Mouse (Mus musculus) embryonic facial prominence, embryonic 13.5 days (tissue): ENCODE results near the gene Rab11fip5. TPM values are rescaled to one million over a fixed set of nuclear protein-coding genes. Genes with fewer than 3 reads are reported as not detected.

Experiments
- ATAC-seq: fragments of 200-750 bp; cut with Nextera tagmentation; 2 replicates; pipeline ENCODE4 v1.8.0; 2017; ENCODE audit warnings: low read depth; ENCODE audit not compliant: insufficient number of reproducible peaks, insufficient read depth, low FRiP score, low TSS enrichment
- H3K27ac ChIP-seq: fragments of 300-500 bp; sonication (generic); 2 replicates; pipeline ENCODE4 v1.5.1; 2015; ENCODE audit warnings: moderate library complexity, mild to moderate bottlenecking, inconsistent platforms
- H3K27me3 ChIP-seq: fragments of 300-500 bp; sonication (generic); 2 replicates; pipeline ENCODE4 v1.6.1; 2015; ENCODE audit warnings: mild to moderate bottlenecking, inconsistent platforms
- H3K36me3 ChIP-seq: fragments of 300-500 bp; sonication (generic); 2 replicates; pipeline ENCODE4 v1.6.1; 2015; ENCODE audit warnings: mild to moderate bottlenecking, inconsistent platforms
- H3K4me1 ChIP-seq: fragments of 300-500 bp; sonication (generic); 2 replicates; pipeline ENCODE4 v1.6.1; 2015; ENCODE audit warnings: inconsistent platforms
- H3K4me2 ChIP-seq: fragments of 300-500 bp; sonication (generic); 2 replicates; pipeline ENCODE4 v1.6.1; 2015; ENCODE audit warnings: moderate library complexity, mild to moderate bottlenecking, inconsistent platforms
- H3K4me3 ChIP-seq: fragments of 300-500 bp; sonication (generic); 2 replicates; pipeline ENCODE4 v1.5.1; 2015; ENCODE audit warnings: mild to moderate bottlenecking, inconsistent platforms
- H3K9ac ChIP-seq: fragments of 300-500 bp; sonication (generic); 2 replicates; pipeline ENCODE4 v1.6.1; 2015; ENCODE audit warnings: mild to moderate bottlenecking, inconsistent platforms
- H3K9me3 ChIP-seq: fragments of 300-500 bp; sonication (generic); 2 replicates; pipeline ENCODE4 v1.6.1; 2016; ENCODE audit warnings: inconsistent platforms
- WGBS: fragments of 180-500 bp; shearing (Covaris S2); methylation state at CpG from one replicate; pipeline ENCODE4 v1.1.7; 2015; ENCODE audit warnings: mixed read lengths; 5-methylcytosine and 5-hydroxymethylcytosine counted together
- polyA plus RNA-seq: library from polyadenylated mRNA; unstranded; fragments of >200 nt; fragmentation: Nextera tagmentation; extraction: Ambion mirVana; gene quantifications from 2 replicates; pipeline ENCODE4 v1.2.1, GENCODE M21; 2015

The Rab11fip5 gene
- polyA plus RNA-seq, 1 experiment from 2014 or later, result 13.6 TPM

DNA sequence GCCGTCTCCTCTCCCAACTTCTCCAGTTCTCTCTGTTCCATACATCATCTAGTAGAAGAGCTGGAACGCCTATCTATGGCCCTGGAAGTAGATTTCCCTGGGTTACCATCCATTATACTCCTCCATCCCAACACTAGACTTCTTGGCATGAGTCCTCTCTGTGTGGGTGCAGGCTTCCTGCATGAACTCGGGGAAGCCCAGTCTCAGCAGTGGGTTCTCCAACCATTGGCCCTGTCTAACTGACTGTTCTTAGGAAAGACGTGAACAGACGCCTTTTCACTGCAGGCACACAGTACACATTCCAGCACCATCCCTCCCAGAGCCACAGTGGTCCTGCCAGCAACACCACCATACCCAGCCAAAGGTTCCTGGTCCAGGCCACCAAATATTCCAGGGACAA, 11.8 kb downstream of the Rab11fip5 start:
- ATAC-seq, result no peak
- 85% methylated on average over 5 of the region's 5 CpGs for WGBS

DNA sequence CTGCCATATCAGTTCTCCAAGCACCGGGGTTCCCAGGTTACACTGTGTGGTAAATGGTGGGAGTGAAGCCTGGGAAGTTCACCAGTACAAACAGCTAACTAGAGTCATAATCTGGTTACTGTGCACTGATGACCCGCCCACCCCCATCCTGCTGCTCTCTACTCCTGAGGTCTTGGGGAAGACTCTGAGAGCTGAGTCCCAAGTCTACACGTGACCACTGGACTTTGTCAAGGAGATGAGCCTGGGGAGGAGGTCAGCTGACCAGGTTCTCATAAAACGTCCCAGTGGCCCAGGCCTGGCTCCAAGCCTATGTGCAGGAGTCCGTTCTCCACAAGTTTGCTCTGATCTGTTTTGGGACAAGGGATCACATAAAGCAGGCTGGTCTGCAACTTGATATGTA, 14.1 kb downstream of the Rab11fip5 start:
- Histone ChIP-seq H3K4me1 (no peaks in the 10 kb centered on the region), H3K9me3 (no peaks in the 10 kb centered on the region), H3K4me2 (no peak overlapping the region), H3K27me3 (no peaks in the 10 kb centered on the region), H3K4me3 (no peak overlapping the region), H3K27ac (no peak overlapping the region), H3K36me3 (no peaks in the 10 kb centered on the region), H3K9ac (no peak overlapping the region)
- no peak for ATAC-seq
- 76% methylated on average over 5 of the region's 5 CpGs for WGBS

More for the DNA sequence above, 11.8 kb downstream of the Rab11fip5 start:
- Histone ChIP-seq H3K36me3 (no peaks in the 10 kb centered on the region), H3K4me1 (peaks cover 15% of the 10 kb centered on the region), H3K4me2 (no peak overlapping the region), H3K9ac (no peak overlapping the region), H3K27ac (no peak overlapping the region), H3K4me3 (no peak overlapping the region), H3K9me3 (no peaks in the 10 kb centered on the region), H3K27me3 (no peaks in the 10 kb centered on the region)

DNA sequence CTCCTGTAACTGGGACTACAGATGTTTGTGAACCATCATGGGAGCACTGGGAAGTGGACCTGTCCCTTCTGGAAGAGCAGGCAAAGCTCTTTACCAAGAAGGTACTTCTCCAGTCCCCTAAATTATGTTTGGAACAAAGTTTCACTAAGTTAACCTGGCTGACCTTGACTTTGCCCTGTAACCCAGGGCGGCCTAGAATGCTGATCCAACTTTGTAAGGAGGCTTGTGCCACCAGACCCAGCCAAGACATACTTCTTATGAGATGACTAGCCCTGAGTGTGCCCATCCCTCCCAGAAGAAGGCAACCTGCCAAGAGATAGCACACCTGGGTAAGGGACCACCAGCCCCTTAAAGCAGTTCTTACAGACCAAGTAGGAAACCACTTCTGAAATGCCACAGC, 15.6 kb downstream of the Rab11fip5 start:
- no peak overlapping the region for H3K9ac ChIP-seq
- no peak for ATAC-seq
- H3K4me1 ChIP-seq, result no peaks in the 10 kb centered on the region
- H3K36me3 ChIP-seq, result no peaks in the 10 kb centered on the region
- H3K27me3 ChIP-seq, result no peaks in the 10 kb centered on the region
- no peaks in the 10 kb centered on the region for H3K9me3 ChIP-seq
- 89% methylated on average over 1 of the region's 1 CpGs for WGBS
- H3K4me2 ChIP-seq, result no peak overlapping the region
- no peak overlapping the region for H3K4me3 ChIP-seq
- H3K27ac ChIP-seq, result no peak overlapping the region

DNA sequence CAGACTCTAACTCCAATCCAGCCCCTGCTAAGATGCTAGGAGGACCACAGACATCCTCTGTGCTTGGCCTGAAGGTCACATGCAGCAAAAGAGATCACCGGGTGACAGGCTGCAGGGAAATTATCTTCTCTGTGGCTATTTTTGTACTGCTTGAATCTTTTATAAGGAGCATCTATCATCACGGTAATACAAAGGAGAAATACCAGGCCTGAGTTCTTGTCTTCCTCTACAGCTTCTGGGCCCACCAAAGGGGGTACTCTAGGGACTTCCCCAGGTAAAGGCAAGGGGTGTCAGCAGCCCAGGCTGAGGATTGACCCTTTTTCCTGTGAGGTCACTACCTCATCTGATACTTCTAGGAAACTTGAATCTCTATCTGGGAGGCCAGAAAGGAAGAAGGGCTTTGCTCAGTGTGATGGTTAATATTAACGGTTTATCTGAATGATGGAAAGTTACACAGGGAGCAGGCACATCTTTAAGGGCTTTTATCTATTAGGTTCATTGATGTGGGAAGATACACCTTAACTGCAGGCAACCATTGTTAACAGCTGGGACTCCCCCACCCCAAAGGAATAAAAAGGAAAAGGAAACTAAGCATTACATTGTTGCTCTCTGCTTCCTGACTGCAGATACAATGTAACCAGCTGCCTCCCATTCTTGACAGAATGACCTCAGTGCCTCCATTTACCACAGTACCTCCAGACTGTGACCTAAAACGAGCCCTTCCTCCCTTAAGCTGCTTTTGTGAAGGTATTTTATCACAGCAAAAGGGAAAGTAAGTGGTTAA, 17.6 kb downstream of the Rab11fip5 start:
- no peak overlapping the region for H3K4me3 ChIP-seq
- H3K4me2 ChIP-seq, result no peak overlapping the region
- no peak overlapping the region for H3K9ac ChIP-seq
- ATAC-seq, result no peak
- no peaks in the 10 kb centered on the region for H3K36me3 ChIP-seq
- no peaks in the 10 kb centered on the region for H3K27me3 ChIP-seq
- WGBS, result 72% methylated on average over 4 of the region's 4 CpGs
- H3K27ac ChIP-seq, result no peak overlapping the region
- no peaks in the 10 kb centered on the region for H3K4me1 ChIP-seq
- H3K9me3 ChIP-seq, result no peaks in the 10 kb centered on the region

DNA sequence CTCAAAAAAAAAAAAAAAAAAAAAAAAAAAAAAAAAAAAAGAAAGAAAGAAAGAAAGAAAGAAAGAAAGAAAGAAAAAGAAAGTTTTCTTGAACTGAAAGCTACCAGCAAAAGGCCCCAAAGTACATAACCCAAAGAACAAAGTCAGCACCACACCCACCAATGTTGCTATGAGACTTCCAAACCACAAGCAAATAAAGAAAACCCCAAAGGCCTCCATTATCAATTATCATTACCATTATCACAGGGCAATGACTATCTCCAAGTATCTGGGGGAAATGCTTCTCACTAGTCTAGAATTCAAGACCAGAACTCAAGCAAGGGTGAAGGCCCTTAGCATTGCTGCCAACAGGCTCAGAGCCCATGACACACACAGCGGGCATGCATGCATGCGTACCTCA, 18.7 kb downstream of the Rab11fip5 start:
- 93% methylated on average over 2 of the region's 2 CpGs for WGBS
- no peaks in the 10 kb centered on the region for H3K36me3 ChIP-seq
- no peaks in the 10 kb centered on the region for H3K9me3 ChIP-seq
- no peak overlapping the region for H3K4me2 ChIP-seq
- H3K9ac ChIP-seq, result no peak overlapping the region
- ATAC-seq, result no peak
- no peak overlapping the region for H3K4me3 ChIP-seq
- no peaks in the 10 kb centered on the region for H3K27me3 ChIP-seq
- no peaks in the 10 kb centered on the region for H3K4me1 ChIP-seq
- no peak overlapping the region for H3K27ac ChIP-seq

DNA sequence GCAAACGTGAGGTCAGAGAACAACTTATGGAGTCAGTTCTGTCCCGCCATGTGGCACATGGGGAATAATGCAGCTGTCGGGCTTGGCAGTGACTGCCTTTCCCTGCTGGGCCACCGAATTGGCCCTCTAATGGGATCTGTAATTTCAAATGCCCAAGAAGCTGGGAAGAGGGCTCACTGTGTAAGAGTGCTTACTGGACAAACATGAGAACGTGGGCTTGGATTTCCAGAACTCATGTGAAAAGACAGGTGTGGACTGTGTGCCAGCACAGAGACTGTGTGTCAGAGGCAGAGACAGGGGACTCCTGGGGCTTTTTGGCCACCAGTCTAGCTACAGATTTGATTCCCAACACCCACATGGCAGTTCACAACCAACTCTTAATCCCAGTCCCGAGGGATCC, 19.7 kb downstream of the Rab11fip5 start:
- no peaks in the 10 kb centered on the region for H3K27me3 ChIP-seq
- no peaks in the 10 kb centered on the region for H3K9me3 ChIP-seq
- 75% methylated on average over 6 of the region's 6 CpGs for WGBS
- no peaks in the 10 kb centered on the region for H3K36me3 ChIP-seq
- H3K4me3 ChIP-seq, result no peak overlapping the region
- ATAC-seq, result no peak
- H3K4me2 ChIP-seq, result no peak overlapping the region
- no peak overlapping the region for H3K27ac ChIP-seq
- no peak overlapping the region for H3K9ac ChIP-seq
- H3K4me1 ChIP-seq, result no peaks in the 10 kb centered on the region

DNA sequence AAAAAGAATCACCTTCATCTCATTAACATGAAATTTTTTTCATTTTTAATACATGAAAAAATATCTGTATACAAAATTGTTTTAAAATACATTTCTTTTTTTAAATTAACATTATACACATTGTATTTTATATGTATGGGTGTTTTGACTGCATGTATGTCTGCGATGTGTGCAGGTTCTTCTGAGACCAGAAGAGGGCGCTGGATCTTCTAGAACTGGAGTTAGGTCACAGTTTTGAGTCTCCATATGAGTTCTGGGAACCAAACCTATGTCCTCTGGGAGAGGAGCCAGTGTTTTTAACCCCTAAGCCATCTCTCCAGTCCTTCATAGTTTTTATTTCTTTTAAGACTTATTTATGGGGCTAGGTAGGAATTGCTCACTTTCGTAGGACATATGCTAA, 20.7 kb downstream of the Rab11fip5 start:
- Histone ChIP-seq H3K36me3 (peaks cover 2% of the 10 kb centered on the region; the same call in 1 of the 2 replicates), H3K27me3 (no peaks in the 10 kb centered on the region), H3K4me2 (no peak overlapping the region), H3K27ac (no peak overlapping the region), H3K4me1 (no peaks in the 10 kb centered on the region), H3K9me3 (no peaks in the 10 kb centered on the region), H3K4me3 (no peak overlapping the region), H3K9ac (no peak overlapping the region)
- 64% methylated on average over 3 of the region's 3 CpGs for WGBS
- no peak for ATAC-seq

DNA sequence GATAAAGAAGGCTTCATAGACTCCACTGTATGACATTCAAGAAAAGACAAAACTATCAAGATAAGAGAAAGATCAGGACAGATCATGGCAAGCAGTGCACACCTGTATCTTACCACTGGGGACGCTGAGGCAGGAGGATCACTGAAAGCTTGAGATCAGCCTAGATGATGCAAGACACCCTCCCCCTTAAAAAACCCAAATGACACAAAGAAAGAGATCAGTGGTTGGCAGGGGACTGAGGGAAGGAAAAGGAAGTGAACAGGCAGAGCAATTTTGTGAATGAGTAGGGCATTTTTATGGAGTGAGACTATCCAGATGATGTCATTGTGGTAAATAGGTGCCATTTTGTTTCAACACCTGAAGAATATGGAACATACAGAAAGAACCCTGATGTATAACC, 24.3 kb downstream of the Rab11fip5 start:
- Histone ChIP-seq H3K4me3 (no peak overlapping the region), H3K9me3 (no peaks in the 10 kb centered on the region), H3K9ac (no peak overlapping the region), H3K4me2 (no peak overlapping the region), H3K36me3 (peaks cover 20% of the 10 kb centered on the region), H3K27me3 (no peaks in the 10 kb centered on the region), H3K4me1 (no peaks in the 10 kb centered on the region), H3K27ac (no peak overlapping the region)
- ATAC-seq, result no peak
- whole genome bisulfite sequencing, result 85% methylated on average over 1 of the region's 1 CpGs

DNA sequence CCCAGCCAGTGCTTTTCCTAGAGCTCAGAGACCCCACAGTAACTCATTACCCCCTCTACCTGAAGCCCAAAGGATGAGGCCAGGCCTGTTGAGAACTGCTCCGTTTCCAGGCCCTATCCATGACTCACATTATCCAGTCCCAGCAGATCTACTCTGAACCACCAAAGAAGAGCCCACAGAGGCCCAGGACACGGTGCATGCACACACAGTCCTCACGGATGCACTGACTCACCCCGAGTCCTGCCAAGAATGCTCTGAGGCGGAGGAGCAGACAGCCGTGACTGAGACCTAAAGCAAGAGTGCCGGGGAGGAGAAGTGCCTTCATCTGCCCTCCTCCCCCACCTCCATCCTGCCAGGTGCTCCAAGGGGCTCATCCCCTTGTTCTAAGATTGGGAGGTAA, 25.2 kb downstream of the Rab11fip5 start:
- Histone ChIP-seq H3K9ac (no peak overlapping the region), H3K36me3 (peaks cover 23% of the 10 kb centered on the region), H3K27me3 (no peaks in the 10 kb centered on the region), H3K4me1 (no peaks in the 10 kb centered on the region), H3K27ac (no peak overlapping the region), H3K4me3 (no peak overlapping the region), H3K4me2 (no peak overlapping the region), H3K9me3 (no peaks in the 10 kb centered on the region)
- 63% methylated on average over 7 of the region's 7 CpGs for WGBS
- ATAC-seq, result no peak

DNA sequence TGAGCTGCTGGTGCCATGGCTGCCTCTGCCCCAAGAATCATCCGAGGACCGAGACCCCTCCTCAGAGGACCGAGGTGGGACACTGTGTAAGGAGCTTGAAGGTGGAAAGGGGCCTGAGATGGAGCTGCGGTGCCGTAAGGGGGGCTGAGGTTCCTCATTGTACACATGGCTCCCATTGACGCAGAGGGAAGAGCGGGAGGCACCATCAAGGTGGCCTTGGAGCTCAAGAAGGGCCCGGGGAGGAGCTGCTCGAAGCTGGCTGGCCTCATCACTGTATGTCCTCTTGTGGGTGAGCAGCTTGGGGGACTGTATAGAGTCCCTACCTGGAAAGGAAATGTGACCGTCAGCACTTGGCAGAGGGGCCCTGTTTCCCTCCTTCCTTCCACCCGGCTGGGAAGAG, 26.3 kb downstream of the Rab11fip5 start:
- Histone ChIP-seq H3K27me3 (no peaks in the 10 kb centered on the region), H3K4me2 (no peak overlapping the region), H3K9me3 (no peaks in the 10 kb centered on the region), H3K27ac (no peak overlapping the region), H3K9ac (no peak overlapping the region), H3K4me3 (no peak overlapping the region), H3K36me3 (peaks cover 24% of the 10 kb centered on the region), H3K4me1 (no peaks in the 10 kb centered on the region)
- ATAC-seq, result no peak
- 83% methylated on average over 11 of the region's 11 CpGs for WGBS

DNA sequence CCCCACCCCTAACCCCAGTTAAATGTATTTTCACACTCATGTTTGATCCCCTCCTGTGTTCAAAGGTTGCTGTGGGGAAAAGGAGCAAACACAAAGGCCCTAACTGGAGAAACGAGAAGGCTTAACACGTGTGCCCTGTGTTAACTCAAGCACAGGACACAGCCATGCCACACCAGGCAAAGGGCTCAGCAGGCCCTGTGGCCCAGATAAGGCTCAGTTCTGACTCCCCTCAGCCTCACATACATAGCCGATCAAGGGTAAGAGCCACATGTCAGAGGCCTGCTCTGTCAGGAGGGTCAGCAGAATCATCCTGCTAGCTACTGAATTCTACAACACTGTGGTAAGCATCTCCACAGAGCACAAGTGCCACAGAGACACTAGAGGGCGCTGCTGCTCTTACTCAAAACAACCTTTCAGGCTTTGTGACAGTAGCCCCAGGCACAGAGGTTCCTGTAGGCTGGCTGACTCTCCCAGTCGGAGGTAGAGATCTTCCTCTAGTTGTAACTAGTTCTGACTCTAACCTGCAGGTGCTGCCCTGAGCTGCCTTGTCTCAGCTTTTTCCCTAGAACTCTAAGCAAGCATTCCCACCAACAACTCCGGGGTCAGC, 28.3 kb downstream of the Rab11fip5 start:
- 40% methylated on average over 6 of the region's 6 CpGs for WGBS
- Histone ChIP-seq H3K36me3 (peaks cover 38% of the 10 kb centered on the region), H3K9ac (no peak overlapping the region), H3K27ac (no peak overlapping the region), H3K27me3 (no peaks in the 10 kb centered on the region), H3K4me2 (no peak overlapping the region), H3K4me3 (no peak overlapping the region), H3K4me1 (no peaks in the 10 kb centered on the region), H3K9me3 (no peaks in the 10 kb centered on the region)
- no peak for ATAC-seq

DNA sequence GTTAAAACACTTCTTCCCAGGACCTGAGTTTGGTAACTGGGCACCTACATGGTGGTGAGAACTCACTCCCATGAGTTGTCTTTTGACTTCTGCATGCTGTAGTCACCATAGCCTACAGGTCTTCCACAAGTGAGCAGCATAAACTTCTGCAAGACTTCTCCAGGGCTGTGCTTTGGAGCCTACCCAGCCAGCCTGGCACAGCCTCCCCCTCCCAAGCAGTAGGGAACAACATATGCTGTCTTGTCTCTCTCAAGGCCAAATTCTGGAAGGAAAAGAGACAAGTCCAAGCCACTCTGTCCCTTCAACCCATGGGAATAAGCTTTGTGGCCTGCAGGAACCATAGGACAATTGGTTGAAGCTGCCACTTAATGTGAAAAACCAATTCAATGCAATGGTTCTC, 29.5 kb downstream of the Rab11fip5 start:
- Histone ChIP-seq H3K27ac (no peak overlapping the region), H3K4me1 (no peaks in the 10 kb centered on the region), H3K4me2 (no peak overlapping the region), H3K27me3 (no peaks in the 10 kb centered on the region), H3K9ac (no peak overlapping the region), H3K36me3 (peaks cover 48% of the 10 kb centered on the region), H3K4me3 (no peak overlapping the region), H3K9me3 (no peaks in the 10 kb centered on the region)
- ATAC-seq, result no peak
